19 mouse cellular contexts compared by ENCODE assay signal in genomic region chr7:144174329-144174728, GRCm38 (mm10).
DNase-seq lines count a peak whose midpoint lies in the region; ATAC-seq and TF ChIP-seq lines count a peak whose summit lies in the region.
"Had no signal": no experiment of that assay in that cellular context is flagged by ENCODE, and none has a peak within 500 bp of the region (broad histone marks: within the 10 kb centered on the region; RNA-seq: fewer than 3 reads in every experiment).

No protein-coding gene starts in this region.

- H3K4me1 ChIP-seq in hindbrain, embryonic 14.5 days (replicated peaks; ENCODE audit: control insufficient read depth, insufficient read depth, low read length) = peaks cover 32% of the 10 kb centered on the region
- peaks cover 40% of the 10 kb centered on the region for H3K4me1 ChIP-seq in hindbrain, embryonic 13.5 days (replicated peaks)
- peaks cover 23% of the 10 kb centered on the region for H3K4me1 ChIP-seq in midbrain, embryonic 13.5 days (replicated peaks)
- peaks cover 36% of the 10 kb centered on the region for H3K4me1 ChIP-seq in midbrain, embryonic 15.5 days
- peaks cover 19% of the 10 kb centered on the region; the same call in 1 of the 2 replicates for H3K4me1 ChIP-seq in forebrain, postnatal 0 days (ENCODE audit: insufficient read depth)
- H3K4me1 ChIP-seq: intestine, embryonic 15.5 days had no signal

- WGBS in hindbrain, embryonic 14.5 days = 76% methylated on average over 14 of the region's 14 CpGs
- WGBS in hindbrain, embryonic 13.5 days = 74% methylated on average over 14 of the region's 14 CpGs
- 80% methylated on average over 14 of the region's 14 CpGs for WGBS in midbrain, embryonic 13.5 days
- WGBS in midbrain, embryonic 15.5 days = 76% methylated on average over 14 of the region's 14 CpGs
- 55% methylated on average over 14 of the region's 14 CpGs for WGBS in forebrain, postnatal 0 days

- DNase-seq in hindbrain, embryonic 14.5 days (ENCODE audit: low spot score) = no peak
- DNase-seq in forebrain, postnatal 0 days = peak; percentile 54
- DNase-seq in right cerebral cortex, adult 2 months (ENCODE audit: low spot score in 2 of 2) = peak; percentile 40 to 52
- no peak for DNase-seq in cerebellum, adult 8-10 months
- DNase-seq in thymus, postnatal 0 days (ENCODE audit: low spot score) = no peak
- DNase-seq: adrenal gland, postnatal 36 days; B cell, adult 2 months; gastrocnemius, adult 2 months; heart, adult 2 months; heart, postnatal 14 days; liver; lung, adult 18-20 months; lung, postnatal 4 days had no signal

- TF ChIP-seq CTCF in forebrain, postnatal 0 days (IDR thresholded peaks at IDR 0.05; ENCODE audit: low read depth) = no peak

- 0 out of 2 replicates have a peak, but pooled peaks cover 4% of the 10 kb centered on the region for H3K27me3 ChIP-seq in hindbrain, embryonic 14.5 days (ENCODE audit: control insufficient read depth, insufficient read depth, low read length)
- peaks cover 32% of the 10 kb centered on the region; the same call in 1 of the 2 replicates for H3K27me3 ChIP-seq in hindbrain, embryonic 13.5 days
- H3K27me3 ChIP-seq in midbrain, embryonic 13.5 days = peaks cover 33% of the 10 kb centered on the region
- H3K27me3 ChIP-seq in midbrain, embryonic 15.5 days (replicated peaks) = no peaks in the 10 kb centered on the region; the same call in 1 of the 2 replicates
- no peaks in the 10 kb centered on the region for H3K27me3 ChIP-seq in forebrain, postnatal 0 days (ENCODE audit: insufficient read depth, low read length)
- H3K27me3 ChIP-seq: Patski had no signal

- no peak overlapping the region for H3K9ac ChIP-seq in hindbrain, embryonic 14.5 days
- H3K9ac ChIP-seq in hindbrain, embryonic 13.5 days = no peak overlapping the region
- no peak overlapping the region for H3K9ac ChIP-seq in midbrain, embryonic 13.5 days (replicated peaks)
- no peak overlapping the region for H3K9ac ChIP-seq in midbrain, embryonic 15.5 days
- no peak overlapping the region for H3K9ac ChIP-seq in forebrain, postnatal 0 days
- H3K9ac ChIP-seq: intestine, embryonic 15.5 days had no signal

- ATAC-seq in hindbrain, embryonic 14.5 days (ENCODE audit: low FRiP score) = no peak
- ATAC-seq in hindbrain, embryonic 13.5 days (ENCODE audit: low FRiP score) = no peak
- no peak for ATAC-seq in midbrain, embryonic 13.5 days
- ATAC-seq in midbrain, embryonic 15.5 days (replicated peaks) = no peak
- peak; percentile 14; the same call in 1 of the 2 replicates for ATAC-seq in forebrain, postnatal 0 days
- ATAC-seq: intestine, embryonic 15.5 days; Patski had no signal

- H3K27ac ChIP-seq in hindbrain, embryonic 14.5 days = no peak overlapping the region; the same call in 1 of the 2 replicates
- H3K27ac ChIP-seq in hindbrain, embryonic 13.5 days = no peak overlapping the region
- H3K27ac ChIP-seq in midbrain, embryonic 13.5 days = no peak overlapping the region
- no peak overlapping the region for H3K27ac ChIP-seq in midbrain, embryonic 15.5 days
- peak overlapping the region; percentile 94 for H3K27ac ChIP-seq in forebrain, postnatal 0 days (ENCODE audit: low read depth, low read length)
- H3K27ac ChIP-seq: gastrocnemius, adult 2 months; heart, adult 2 months; intestine, embryonic 15.5 days; kidney, postnatal 0 days had no signal

- no peak overlapping the region for H3K4me3 ChIP-seq in hindbrain, embryonic 14.5 days (replicated peaks; ENCODE audit: low read length)
- no peak overlapping the region for H3K4me3 ChIP-seq in hindbrain, embryonic 13.5 days
- H3K4me3 ChIP-seq in midbrain, embryonic 13.5 days (replicated peaks) = no peak overlapping the region
- no peak overlapping the region for H3K4me3 ChIP-seq in midbrain, embryonic 15.5 days
- H3K4me3 ChIP-seq in forebrain, postnatal 0 days (ENCODE audit: low read depth, low read length) = no peak overlapping the region
- H3K4me3 ChIP-seq: gastrocnemius, adult 2 months; heart, adult 2 months; intestine, embryonic 15.5 days had no signal

- H3K4me2 ChIP-seq in hindbrain, embryonic 14.5 days (replicated peaks) = peak overlapping the region; percentile 63; the same call in 1 of the 2 replicates
- H3K4me2 ChIP-seq in hindbrain, embryonic 13.5 days = no peak overlapping the region
- 0 out of 2 replicates have a peak overlapping the region, but pooled peaks have one; percentile 60 for H3K4me2 ChIP-seq in midbrain, embryonic 13.5 days (replicated peaks)
- no peak overlapping the region; the same call in 1 of the 2 replicates for H3K4me2 ChIP-seq in midbrain, embryonic 15.5 days
- H3K4me2 ChIP-seq in forebrain, postnatal 0 days (ENCODE audit: low read depth) = peak overlapping the region; percentile 64
- H3K4me2 ChIP-seq: intestine, embryonic 15.5 days had no signal

- H3K9me3 ChIP-seq in hindbrain, embryonic 14.5 days (ENCODE audit: control insufficient read depth, low read length) = no peaks in the 10 kb centered on the region
- no peaks in the 10 kb centered on the region for H3K9me3 ChIP-seq in hindbrain, embryonic 13.5 days
- H3K9me3 ChIP-seq in midbrain, embryonic 13.5 days = no peaks in the 10 kb centered on the region
- no peaks in the 10 kb centered on the region for H3K9me3 ChIP-seq in midbrain, embryonic 15.5 days
- no peaks in the 10 kb centered on the region for H3K9me3 ChIP-seq in forebrain, postnatal 0 days (ENCODE audit: low read length)
- H3K9me3 ChIP-seq: intestine, embryonic 15.5 days had no signal

- H3K36me3 ChIP-seq in hindbrain, embryonic 14.5 days (replicated peaks; ENCODE audit: control insufficient read depth, insufficient read depth) = no peaks in the 10 kb centered on the region
- no peaks in the 10 kb centered on the region for H3K36me3 ChIP-seq in hindbrain, embryonic 13.5 days
- H3K36me3 ChIP-seq in midbrain, embryonic 13.5 days = no peaks in the 10 kb centered on the region
- no peaks in the 10 kb centered on the region for H3K36me3 ChIP-seq in midbrain, embryonic 15.5 days (replicated peaks)
- H3K36me3 ChIP-seq in forebrain, postnatal 0 days (ENCODE audit: insufficient read depth) = no peaks in the 10 kb centered on the region
- H3K36me3 ChIP-seq: intestine, embryonic 15.5 days had no signal

Comparison
In these comparisons a context has a peak if more than half of its experiments do, and no peak if none do; other contexts are left out.
1. H3K4me2 ChIP-seq: peak in hindbrain, embryonic 14.5 days (single experiment), midbrain, embryonic 13.5 days (single experiment) and forebrain, postnatal 0 days (single experiment); none in hindbrain, embryonic 13.5 days (single experiment) and midbrain, embryonic 15.5 days (single experiment).
2. DNase-seq: peak in forebrain, postnatal 0 days (single experiment) and right cerebral cortex, adult 2 months (2 of 2); none in hindbrain, embryonic 14.5 days (single experiment), cerebellum, adult 8-10 months (single experiment) and thymus, postnatal 0 days (single experiment).